Mouse (Mus musculus) neural tube, embryonic 14.5 days (tissue): ENCODE results near the gene Tmx1. TPM values are rescaled to one million over a fixed set of nuclear protein-coding genes. Genes with fewer than 3 reads are reported as not detected.

Source experiments
- ATAC-seq: fragments of 200-750 bp; cut with Nextera tagmentation; 2 replicates; pipeline ENCODE4 v1.8.0; 2017; ENCODE audit warnings: low read depth, mild to moderate bottlenecking, moderate TSS enrichment, moderate library complexity
- H3K27ac ChIP-seq: fragments of 300-500 bp; sonication (generic); 2 replicates; pipeline ENCODE4 v1.5.1; 2014; ENCODE audit warnings: low read depth, mild to moderate bottlenecking, control low read depth, low read length, moderate library complexity, mixed read lengths
- H3K27me3 ChIP-seq: fragments of 300-500 bp; sonication (generic); 2 replicates; pipeline ENCODE4 v1.6.1; 2014; ENCODE audit warnings: low read length; ENCODE audit not compliant: control insufficient read depth, insufficient read depth
- H3K36me3 ChIP-seq: fragments of 300-500 bp; sonication (generic); 2 replicates; pipeline ENCODE4 v1.6.1; 2014; ENCODE audit warnings: low read length, mixed read lengths; ENCODE audit not compliant: control insufficient read depth, insufficient read depth
- H3K4me1 ChIP-seq: fragments of 300-500 bp; sonication (generic); 2 replicates; pipeline ENCODE4 v1.6.1; 2014; ENCODE audit warnings: low read length; ENCODE audit not compliant: control insufficient read depth, insufficient read depth
- H3K4me2 ChIP-seq: fragments of 300-500 bp; sonication (generic); 2 replicates; pipeline ENCODE4 v1.6.1; 2014; ENCODE audit warnings: mild to moderate bottlenecking, low read depth, low read length, control low read depth
- H3K4me3 ChIP-seq: fragments of 300-500 bp; sonication (generic); 2 replicates; pipeline ENCODE4 v1.5.1; 2014; ENCODE audit warnings: low read depth, low read length, control low read depth, mixed read lengths
- H3K9ac ChIP-seq: fragments of 300-500 bp; sonication (generic); replicated peaks from 2 replicates; pipeline ENCODE4 v1.6.1; 2014; ENCODE audit warnings: low read depth, mild to moderate bottlenecking, control low read depth, low read length, mixed read lengths
- H3K9me3 ChIP-seq: fragments of 300-500 bp; sonication (generic); 2 replicates; pipeline ENCODE4 v1.6.1; 2016; ENCODE audit warnings: low read length; ENCODE audit not compliant: control insufficient read depth
- WGBS: fragments of 180-500 bp; shearing (Covaris S2); extraction: QIAGEN DNeasy Blood & Tissue Kit; methylation state at CpG from one replicate; pipeline ENCODE4 v1.1.7; 2014; 5-methylcytosine and 5-hydroxymethylcytosine counted together
- polyA plus RNA-seq: library from polyadenylated mRNA; unstranded; fragments of >200 nt; fragmentation: Nextera tagmentation; extraction: Ambion mirVana; gene quantifications from 2 replicates; pipeline ENCODE4 v1.2.1, GENCODE M21; 2014

Gene Tmx1
- polyA plus RNA-seq, 1 experiment from 2014 or later = 94.7 TPM

DNA sequence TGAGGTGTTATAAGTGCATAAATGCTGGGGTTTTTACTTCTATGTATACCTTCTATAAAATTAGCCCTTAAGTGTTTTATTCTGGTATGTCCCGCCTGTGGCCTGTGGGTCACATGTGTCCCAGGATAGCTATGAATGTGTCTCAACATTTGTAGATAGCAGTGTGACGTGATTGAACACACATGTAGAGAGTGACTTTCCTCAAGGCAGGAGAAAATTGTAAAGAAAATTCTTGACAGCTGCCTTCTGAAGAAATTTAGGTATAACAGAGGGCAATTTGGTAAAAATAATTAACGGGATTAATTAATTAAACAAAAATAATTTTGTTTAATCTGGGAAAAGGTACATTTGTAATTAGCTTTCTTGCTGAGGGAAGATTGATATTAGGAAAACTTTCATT lies 22.4 kb downstream of the Tmx1 start:
- no peak for ATAC-seq
- no peaks in the 10 kb centered on the region for H3K36me3 ChIP-seq
- H3K9me3 ChIP-seq = no peaks in the 10 kb centered on the region
- no peaks in the 10 kb centered on the region for H3K4me1 ChIP-seq
- no peak overlapping the region for H3K27ac ChIP-seq
- H3K4me3 ChIP-seq = no peak overlapping the region
- WGBS = 84% methylated on average over 3 of the region's 3 CpGs
- H3K27me3 ChIP-seq = no peaks in the 10 kb centered on the region
- no peak overlapping the region for H3K4me2 ChIP-seq
- no peak overlapping the region for H3K9ac ChIP-seq

DNA sequence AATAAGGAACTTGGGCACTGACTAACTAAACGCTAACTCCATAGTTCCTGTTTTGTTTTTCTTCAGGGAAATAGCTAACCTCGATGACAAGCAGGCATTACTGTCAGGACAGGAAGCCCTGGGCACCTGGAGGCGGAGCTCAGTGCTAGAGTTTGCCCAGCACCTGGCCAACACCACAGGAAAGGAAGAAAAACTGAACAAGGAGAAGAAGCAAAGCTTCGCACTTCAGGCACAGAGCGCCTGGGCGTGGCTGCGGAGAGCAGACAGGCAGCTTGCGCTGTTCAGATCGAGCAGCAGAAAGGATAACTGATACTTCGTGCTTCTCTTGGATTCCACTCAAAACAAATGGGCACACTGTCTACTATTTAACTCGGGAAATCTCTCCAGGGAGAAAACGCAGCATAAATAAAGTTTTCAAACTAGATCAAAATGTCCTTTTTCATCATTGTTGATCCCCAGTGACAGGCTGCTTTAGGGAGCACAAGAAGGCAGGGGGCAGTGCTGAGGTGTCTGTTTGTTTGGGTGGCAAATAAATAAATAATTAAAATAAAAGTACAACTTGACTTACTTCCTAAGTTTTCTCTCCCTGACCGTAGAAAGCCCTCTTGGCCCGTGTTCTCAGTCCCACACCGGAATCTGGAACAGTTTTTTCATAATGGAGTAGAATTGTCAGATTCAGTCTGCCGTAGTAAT lies 24.1 kb downstream of the Tmx1 start:
- no peak overlapping the region for H3K9ac ChIP-seq

DNA sequence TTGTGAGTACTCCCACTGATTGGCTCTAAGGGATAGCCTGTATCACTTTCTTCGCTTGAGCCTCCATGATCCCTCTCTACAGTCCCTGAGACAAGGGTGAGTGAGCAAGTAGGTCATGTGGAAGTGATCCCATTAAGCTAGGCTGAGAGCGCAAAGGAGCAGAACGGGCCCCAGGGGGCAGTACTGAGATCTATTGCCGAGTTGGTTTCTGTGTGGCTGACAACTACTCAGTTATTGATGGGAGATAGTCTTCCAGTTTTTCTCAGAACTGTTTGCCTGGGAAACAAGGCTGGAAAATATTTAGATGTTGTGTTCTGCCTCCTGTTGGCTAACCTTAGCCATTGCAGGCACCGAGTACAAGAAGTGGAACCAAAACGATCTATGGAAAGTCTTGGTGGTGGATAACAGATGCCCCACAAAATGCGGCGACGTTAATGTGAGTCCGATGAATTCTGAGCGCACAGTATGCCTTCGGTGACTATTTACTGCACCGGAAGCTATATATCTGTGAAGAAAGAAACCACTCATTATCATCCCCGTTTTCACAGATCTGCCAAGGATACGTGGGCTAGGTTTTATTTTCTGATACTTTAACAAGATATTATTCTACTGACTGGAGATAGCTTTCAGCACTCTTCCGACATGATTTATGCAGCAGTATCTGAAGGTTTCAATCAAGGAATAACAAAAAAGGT lies 24.8 kb downstream of the Tmx1 start:
- 74% methylated on average over 16 of the region's 16 CpGs for WGBS
- Histone ChIP-seq H3K27me3 (no peaks in the 10 kb centered on the region), H3K4me2 (no peak overlapping the region)

More for the DNA sequence above, 24.1 kb downstream of the Tmx1 start:
- no peaks in the 10 kb centered on the region for H3K9me3 ChIP-seq
- H3K27ac ChIP-seq = no peak overlapping the region
- no peak for ATAC-seq
- 80% methylated on average over 16 of the region's 16 CpGs for WGBS
- H3K4me2 ChIP-seq = no peak overlapping the region
- H3K27me3 ChIP-seq = no peaks in the 10 kb centered on the region
- no peaks in the 10 kb centered on the region for H3K36me3 ChIP-seq
- no peaks in the 10 kb centered on the region for H3K4me1 ChIP-seq
- no peak overlapping the region for H3K4me3 ChIP-seq

DNA sequence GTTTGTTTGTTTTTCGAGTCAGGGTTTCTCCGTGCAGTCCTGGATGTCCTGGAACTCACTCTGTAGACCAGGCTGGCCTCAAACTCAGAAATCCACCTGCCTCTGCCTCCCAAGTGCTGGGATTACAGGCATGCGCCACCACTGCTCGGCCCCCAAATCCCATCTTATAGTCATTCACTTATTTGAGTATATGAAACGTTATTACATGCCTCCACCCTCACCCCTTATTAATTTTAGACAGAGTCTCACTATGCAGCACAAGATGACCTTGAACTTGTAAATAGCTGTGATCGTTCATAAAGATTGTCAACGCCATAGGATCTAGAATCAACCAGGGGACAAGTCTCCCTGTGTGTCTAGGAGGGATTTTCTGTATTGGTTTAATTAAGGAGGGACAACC lies 33.1 kb downstream of the Tmx1 start:
- ATAC-seq = no peak
- 90% methylated on average over 7 of the region's 7 CpGs for WGBS
- H3K9ac ChIP-seq = no peak overlapping the region
- H3K27me3 ChIP-seq = no peaks in the 10 kb centered on the region
- no peaks in the 10 kb centered on the region for H3K9me3 ChIP-seq
- no peak overlapping the region for H3K27ac ChIP-seq
- H3K4me2 ChIP-seq = no peak overlapping the region
- no peaks in the 10 kb centered on the region for H3K4me1 ChIP-seq
- H3K36me3 ChIP-seq = no peaks in the 10 kb centered on the region
- no peak overlapping the region for H3K4me3 ChIP-seq

More for the DNA sequence above, 24.8 kb downstream of the Tmx1 start:
- no peak overlapping the region for H3K4me3 ChIP-seq
- H3K4me1 ChIP-seq = no peaks in the 10 kb centered on the region
- H3K36me3 ChIP-seq = no peaks in the 10 kb centered on the region
- no peak overlapping the region for H3K27ac ChIP-seq
- no peak for ATAC-seq
- no peak overlapping the region for H3K9ac ChIP-seq
- no peaks in the 10 kb centered on the region for H3K9me3 ChIP-seq

DNA sequence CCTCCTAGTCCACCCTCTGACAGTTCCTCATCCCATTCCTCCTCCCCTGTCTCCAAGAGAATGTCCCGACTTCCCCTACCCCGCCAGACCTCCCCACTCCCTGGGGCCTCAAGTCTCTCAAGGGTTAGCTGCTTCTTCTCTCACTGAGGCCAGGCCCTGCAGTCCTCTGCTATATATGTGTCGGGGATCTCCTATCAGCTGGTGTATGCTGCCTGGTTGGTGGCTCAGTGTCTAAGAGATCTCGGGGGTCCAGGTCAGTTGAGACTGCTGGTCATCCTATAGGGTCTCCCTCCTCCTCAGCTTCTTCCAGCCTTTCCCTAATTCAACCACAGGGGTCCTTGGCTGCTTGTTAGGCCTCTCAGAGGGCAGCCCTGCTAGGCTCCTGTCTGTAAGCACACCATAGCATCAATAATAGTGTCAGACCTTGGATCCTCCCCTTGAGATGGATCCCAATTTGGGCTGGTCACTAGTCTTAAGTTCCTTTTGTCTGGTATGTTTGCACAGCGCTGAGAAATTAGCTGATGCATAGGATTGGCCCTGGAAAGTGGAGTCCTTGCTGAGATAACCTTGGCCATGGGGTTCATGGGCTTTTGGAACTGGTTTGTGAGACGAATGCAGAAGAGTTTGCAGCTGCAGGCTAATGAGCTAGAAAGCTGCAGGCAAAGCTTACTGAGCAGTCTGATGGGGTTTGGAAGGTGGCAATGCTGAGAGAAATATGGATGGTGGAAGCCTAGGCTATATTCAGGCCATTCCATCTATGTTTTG lies 34.0 kb downstream of the Tmx1 start:
- no peak overlapping the region for H3K4me3 ChIP-seq
- H3K27ac ChIP-seq = no peak overlapping the region
- H3K4me1 ChIP-seq = no peaks in the 10 kb centered on the region
- H3K27me3 ChIP-seq = no peaks in the 10 kb centered on the region
- no peaks in the 10 kb centered on the region for H3K36me3 ChIP-seq
- H3K9me3 ChIP-seq = no peaks in the 10 kb centered on the region
- WGBS = 82% methylated on average over 6 of the region's 6 CpGs
- H3K9ac ChIP-seq = no peak overlapping the region
- no peak for ATAC-seq
- H3K4me2 ChIP-seq = no peak overlapping the region

DNA sequence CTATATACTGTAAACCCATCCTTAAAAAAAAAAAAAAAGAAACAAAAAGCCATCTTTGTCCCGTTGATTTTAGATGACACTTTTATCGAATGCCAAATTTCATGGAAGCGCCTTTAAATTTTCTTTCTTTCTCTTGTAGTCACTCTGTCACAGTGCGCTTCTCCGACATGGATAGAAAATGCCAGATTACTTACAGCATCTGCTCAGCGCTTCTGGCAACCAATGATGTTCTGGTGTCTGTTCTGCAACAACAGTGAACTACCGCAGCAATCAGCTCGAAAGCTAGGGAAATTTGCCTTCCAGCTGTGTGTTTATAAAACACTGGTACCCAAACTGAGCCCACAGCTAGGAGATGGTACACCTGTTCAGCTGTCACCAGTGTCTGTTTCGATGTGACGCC lies 39.5 kb downstream of the Tmx1 start:
- ATAC-seq = no peak
- no peaks in the 10 kb centered on the region for H3K9me3 ChIP-seq
- WGBS = 90% methylated on average over 10 of the region's 10 CpGs
- no peaks in the 10 kb centered on the region for H3K36me3 ChIP-seq
- no peak overlapping the region for H3K4me2 ChIP-seq
- no peak overlapping the region for H3K9ac ChIP-seq
- H3K4me3 ChIP-seq = no peak overlapping the region
- no peak overlapping the region for H3K27ac ChIP-seq
- no peaks in the 10 kb centered on the region for H3K27me3 ChIP-seq
- H3K4me1 ChIP-seq = peaks cover 6% of the 10 kb centered on the region; the same call in 1 of the 2 replicates

DNA sequence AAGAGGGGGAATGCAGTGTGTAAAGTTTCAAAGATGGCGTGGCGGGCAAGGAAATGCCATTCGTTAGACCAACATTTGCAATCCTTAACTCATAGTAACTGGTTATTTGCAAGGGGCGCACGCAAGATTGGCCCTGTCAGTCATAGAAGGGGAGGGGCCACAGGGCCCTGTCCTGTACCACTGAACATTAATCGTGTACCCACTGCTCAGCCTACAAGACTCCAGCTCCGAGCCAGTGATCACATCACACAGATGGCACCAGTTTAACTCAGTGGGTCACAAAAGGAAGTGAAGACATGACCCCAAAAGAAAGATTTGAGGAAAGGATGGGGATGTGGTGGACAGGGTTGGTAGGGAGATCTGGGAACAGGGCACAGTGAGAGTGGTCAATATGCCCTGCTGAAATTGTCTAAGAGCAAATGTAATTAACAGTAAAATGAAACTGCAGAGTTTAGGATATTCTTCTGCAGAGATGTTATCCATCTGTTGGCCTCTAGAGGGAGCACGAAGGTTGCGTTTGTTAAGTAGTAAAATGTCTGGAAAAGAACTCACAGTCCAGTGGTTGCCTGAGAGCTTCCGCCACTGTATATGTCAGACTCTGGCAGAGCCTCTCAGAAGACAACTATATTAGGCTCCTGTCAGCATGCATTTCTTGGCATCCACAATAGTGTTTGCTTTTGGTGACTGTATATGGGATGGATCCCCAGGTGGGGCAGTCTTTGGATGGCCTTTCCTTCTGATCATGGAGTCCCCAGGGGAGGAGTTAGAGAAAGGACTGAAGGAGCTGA lies 41.8 kb downstream of the Tmx1 start:
- H3K27me3 ChIP-seq = no peaks in the 10 kb centered on the region
- peak; percentile 58 for ATAC-seq
- H3K27ac ChIP-seq = no peak overlapping the region
- WGBS = 58% methylated on average over 10 of the region's 10 CpGs
- no peak overlapping the region for H3K4me3 ChIP-seq
- H3K36me3 ChIP-seq = no peaks in the 10 kb centered on the region
- no peaks in the 10 kb centered on the region for H3K9me3 ChIP-seq
- peaks cover 6% of the 10 kb centered on the region; the same call in 1 of the 2 replicates for H3K4me1 ChIP-seq
- H3K9ac ChIP-seq = no peak overlapping the region
- H3K4me2 ChIP-seq = no peak overlapping the region

DNA sequence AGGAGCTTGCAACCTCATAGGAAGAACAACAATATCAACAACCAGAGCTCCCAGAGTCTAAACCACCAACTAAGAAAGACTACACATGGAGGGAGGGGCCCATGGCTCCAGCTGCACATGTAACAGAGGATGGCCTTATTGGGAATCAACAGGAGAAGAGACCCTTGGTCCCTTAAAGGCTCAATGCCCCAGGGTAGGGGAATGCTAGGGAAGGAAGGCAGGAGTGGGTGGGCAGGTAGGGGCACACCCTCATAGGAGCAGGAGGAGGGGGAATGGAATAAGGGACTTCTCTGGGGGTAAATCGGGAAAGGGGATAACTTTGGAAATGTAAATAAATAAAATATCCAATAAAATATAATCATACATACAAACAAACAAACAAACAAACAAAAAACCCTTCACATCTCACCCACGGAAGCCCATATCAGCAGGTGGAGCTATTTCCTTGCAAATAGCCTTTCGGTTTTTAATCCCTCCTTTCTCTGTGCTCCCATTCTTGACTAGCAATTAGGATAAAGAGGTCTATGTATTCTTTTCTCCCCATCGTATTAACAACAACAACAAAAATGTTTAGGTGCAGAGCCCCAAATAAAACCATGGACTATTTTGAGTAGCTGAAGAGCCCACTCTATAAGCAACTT lies 42.5 kb downstream of the Tmx1 start:
- no peak overlapping the region for H3K4me2 ChIP-seq
- no peak overlapping the region for H3K4me3 ChIP-seq
- H3K36me3 ChIP-seq = no peaks in the 10 kb centered on the region
- no peaks in the 10 kb centered on the region for H3K9me3 ChIP-seq
- H3K4me1 ChIP-seq = peaks cover 6% of the 10 kb centered on the region; the same call in 1 of the 2 replicates
- WGBS = 60% methylated on average over 4 of the region's 4 CpGs
- no peak overlapping the region for H3K27ac ChIP-seq
- ATAC-seq = peak; percentile 20; the same call in 1 of the 2 replicates
- H3K27me3 ChIP-seq = no peaks in the 10 kb centered on the region
- no peak overlapping the region for H3K9ac ChIP-seq
